Mouse (Mus musculus) spleen, postnatal 14 days (tissue): ENCODE measurements around the gene Arl5b.
A peak's percentile ranks its signal among the peaks of the same experiment; 100 is the strongest.

Source experiments
- DNase-seq, 2 experiments: peaks; one replicate each; pipeline ENCODE4 v3.0.0; 2021 to 2022; ENCODE audit warnings: low spot score in 2 of 2

The Arl5b gene

GRCm38 (mm10) chr2:15049117-15049873, at the start of gene Arl5b:
Gene Arl5b (plus strand): TSS chr2:15049395.
- DNase-seq: peak; percentile 67 to 80

DNA sequence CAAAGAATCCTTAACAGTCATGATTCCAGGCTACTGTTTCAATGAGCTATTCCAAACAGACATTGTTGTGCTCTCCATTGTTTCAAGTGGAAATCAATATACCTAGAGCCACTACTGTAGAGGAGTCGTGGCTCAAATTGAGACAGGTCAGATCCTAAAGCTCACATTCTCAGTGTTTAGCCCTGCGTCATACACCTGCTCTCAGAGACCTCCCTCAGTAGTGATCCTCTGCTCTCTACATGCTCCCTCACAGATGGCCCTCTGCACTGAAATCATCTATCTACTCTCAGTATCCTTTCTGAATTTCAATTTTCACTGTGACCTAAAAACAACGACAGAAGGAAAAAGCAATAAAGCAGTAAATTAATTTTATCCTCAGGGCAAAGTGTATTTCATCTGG, 41.7 kb upstream of the Arl5b start:
- no peak for DNase-seq

DNA sequence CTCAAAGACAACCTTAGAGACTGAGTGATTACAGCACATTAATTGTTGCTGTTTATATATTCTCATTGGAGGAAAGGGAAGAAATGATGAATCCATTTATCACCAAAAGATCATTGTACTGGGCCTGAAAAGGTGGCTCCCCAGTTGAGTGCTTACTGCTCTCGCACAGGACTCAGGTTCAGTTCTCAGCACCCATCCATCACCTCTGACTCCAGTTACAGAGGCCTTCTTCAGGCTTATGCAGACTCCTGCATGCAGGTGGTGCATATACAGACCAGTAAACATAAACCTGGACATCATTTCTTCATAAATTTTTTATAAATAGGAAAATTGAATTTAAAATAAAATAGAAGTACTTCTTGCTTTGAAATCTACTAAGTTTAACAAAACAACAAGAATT, 41.1 kb upstream of the Arl5b start:
- DNase-seq: no peak

- no peak for DNase-seq
Measured at GRCm38 (mm10) chr2:15026817-15027216, 22.4 kb upstream of the Arl5b start.

DNA sequence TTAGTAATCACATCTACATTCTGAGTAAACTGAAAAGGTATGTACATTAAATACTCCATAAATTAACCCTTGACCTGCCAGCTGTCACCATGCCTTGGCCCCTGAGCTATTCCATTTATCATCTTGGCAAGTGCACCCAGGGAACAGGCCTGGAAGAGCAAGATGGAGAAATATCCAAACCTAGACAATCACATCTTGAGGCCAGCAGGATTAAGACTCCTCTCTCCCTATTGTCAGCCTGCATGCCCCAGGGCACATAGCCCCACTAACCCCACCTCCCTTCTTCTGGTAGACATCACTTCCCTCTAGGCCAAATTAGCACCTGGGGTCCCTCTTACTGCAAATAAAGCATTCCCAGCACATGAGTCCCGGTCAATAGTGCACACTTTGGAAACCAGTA, 21.4 kb upstream of the Arl5b start:
- no peak for DNase-seq

DNA sequence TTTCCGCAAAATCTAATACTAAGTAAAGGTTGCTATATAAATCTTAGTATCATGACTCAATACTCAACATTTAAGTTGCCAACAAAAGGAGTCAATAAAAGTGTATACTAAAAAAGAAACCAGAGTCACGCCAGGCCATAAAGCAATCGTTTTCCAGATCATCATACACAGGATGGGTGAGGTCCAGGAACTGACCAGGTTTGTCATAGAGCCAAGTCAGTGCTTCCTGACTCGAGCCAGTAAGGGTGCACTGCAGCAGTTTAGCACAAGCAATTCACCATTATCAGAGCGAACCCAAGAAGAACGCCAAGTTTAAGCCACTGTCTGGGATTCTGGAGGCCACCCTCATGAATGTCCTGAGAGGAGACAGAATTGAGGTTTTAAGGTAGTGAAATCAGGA, 10.5 kb upstream of the Arl5b start:
- no peak for DNase-seq

- DNase-seq: no peak
Measured at GRCm38 (mm10) chr2:15040326-15040725, 8.9 kb upstream of the Arl5b start.

DNA sequence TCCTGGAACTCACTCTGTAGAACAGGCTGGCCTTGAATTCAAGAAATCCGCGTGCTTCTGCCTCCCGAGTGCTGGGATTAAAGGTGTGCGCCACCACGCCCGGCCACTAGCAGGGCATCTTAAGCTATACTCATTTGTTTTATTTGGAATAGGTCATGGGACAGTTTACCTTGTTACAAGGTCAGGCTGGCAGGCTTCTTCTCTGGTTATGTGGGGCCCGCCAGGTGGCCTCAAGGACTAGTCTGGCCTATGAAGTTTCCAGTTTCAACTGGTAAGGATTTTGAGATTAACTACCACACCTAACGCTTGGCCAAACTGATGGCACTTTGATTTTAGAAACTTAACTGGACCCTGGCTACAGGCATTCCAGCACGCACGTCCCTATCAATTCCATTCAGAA, 5.3 kb downstream of the Arl5b start:
- DNase-seq: no peak

DNA sequence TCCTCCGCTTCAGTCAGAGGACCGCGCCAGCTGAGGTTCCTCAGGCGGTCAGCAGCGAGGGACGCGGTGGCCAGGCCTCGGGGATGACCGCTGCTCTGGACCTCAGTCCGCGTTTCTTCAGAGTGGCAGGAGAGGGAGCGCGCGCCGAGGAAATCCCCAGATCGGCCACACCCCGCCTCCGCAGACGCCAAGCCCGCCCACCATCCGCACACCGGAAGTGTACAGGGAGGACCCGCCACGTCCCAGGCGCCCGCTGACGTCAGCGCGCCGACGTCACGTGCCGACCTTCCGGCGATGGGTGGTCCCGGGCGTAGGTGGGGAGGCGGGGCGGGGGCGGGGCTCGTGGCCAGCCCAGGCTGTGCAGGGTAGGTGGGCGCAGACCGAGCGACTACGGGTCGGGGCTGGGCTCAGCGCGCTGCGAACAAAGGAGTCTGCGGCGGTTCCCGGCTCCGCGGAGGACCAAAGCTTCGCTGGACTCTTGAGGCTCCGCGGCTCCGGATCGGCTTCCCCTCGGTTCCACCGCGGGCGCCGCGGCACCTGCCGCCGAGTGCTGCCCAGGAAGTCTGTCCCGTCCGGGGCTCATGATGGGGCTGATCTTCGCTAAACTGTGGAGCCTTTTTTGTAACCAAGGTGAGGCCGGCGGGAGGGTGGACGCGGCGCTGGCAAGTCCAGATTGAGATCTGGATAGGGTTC, 5.9 kb downstream of the Arl5b start, which contains the start of gene Nsun6:
Gene Nsun6, minus strand, starts transcription at position 125 of the 693 bp plus-strand sequence.
- peak; percentile 88 to 93 for DNase-seq

DNA sequence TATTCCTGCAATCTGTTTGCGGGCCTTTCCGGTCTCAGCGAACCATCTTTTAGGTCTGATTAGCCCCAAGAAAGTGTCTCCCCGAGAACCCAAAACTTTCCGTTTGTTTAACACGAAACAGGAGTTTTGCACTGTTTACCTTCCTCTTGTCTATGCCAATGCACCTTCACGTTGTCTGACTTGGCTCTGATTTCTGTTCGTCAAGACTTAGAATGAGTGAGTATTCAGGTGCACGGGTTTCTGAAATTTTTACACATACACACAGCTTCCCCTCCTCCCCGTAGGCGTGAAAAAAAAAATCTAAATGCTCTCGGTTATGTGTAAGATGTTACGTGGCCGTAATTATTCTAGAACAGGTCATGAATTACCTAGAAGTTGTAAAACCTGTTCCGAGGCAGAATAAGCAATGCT, 6.6 kb downstream of the Arl5b start:
- DNase-seq: no peak

- DNase-seq: no peak
Measured at GRCm38 (mm10) chr2:15058227-15058626, 9.0 kb downstream of the Arl5b start.

DNA sequence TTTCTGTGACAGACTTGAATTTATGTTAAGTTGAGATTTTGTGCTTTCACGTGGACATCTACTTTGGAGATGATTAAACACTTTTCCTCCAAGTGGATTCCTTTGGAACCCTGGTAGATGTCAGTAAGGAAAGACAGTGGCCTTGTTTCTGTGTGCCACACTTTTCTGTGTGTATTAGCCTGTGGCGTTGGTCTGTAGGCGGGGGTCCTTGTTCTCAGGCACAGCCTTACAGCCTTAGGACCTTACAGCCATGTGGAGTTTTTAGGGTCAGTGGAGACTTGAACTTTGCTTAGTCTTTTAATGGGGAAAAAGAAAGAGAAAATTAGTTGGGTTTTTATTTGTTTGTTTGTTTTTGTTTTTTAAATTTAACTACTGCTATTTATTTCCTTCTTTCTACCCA, 11.7 kb downstream of the Arl5b start:
- no peak for DNase-seq

GRCm38 (mm10) chr2:15063815-15064214, 14.6 kb downstream of the Arl5b start:
- DNase-seq: no peak

GRCm38 (mm10) chr2:15064380-15065269, 15.4 kb downstream of the Arl5b start:
- no peak for DNase-seq

GRCm38 (mm10) chr2:15065447-15065846, 16.3 kb downstream of the Arl5b start:
- DNase-seq: no peak

GRCm38 (mm10) chr2:15067091-15067490, 17.9 kb downstream of the Arl5b start:
- DNase-seq: no peak

- DNase-seq: no peak
Measured at GRCm38 (mm10) chr2:15083702-15084101, 34.5 kb downstream of the Arl5b start.

GRCm38 (mm10) chr2:15087308-15087707, 38.1 kb downstream of the Arl5b start:
- DNase-seq: no peak

DNA sequence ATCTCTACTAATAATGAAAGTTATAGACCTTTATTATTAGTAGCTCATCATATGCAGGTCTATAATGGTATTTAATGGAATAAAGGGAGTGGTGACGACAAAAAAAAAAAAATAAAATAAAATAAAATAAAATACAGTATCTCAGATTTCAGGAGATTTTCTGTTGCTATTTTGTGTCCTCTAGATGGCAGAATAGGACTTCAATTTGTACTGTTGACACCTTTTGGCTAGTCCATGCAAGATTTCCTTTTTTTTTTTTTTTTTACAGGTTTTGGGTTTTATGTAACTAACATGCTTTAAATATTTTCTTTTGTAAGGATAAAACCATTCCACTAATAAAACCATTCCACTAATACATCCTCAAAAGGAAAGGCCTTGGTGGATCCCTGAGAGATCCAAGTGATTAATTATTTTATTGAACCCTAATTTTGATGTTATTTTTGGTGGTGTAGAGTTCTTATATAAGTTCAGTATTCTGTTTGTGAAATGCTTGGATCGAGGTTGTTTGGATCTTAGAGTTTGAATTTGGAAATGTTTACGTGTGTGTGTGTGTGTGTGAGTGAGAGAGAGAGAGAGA, 47.4 kb downstream of the Arl5b start:
- no peak for DNase-seq

DNA sequence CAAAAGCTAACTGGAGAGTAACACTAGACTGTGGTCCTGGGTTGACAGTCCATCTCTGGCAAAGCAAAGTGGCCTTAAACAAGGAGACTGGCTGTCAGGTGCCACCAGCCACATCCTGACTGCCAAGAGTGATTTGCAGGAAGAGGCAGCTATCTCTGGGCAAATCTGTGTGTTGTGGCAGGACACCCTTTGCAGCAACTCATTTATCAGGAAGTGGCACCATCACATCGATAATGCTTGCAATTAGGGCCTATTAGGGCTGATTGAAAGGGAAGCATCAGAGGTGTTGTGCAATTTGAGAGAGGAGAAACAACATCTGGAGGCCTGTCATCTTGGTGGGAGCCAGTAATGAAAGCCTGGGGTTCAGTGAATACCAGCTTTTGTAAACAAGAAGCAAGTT, 55.2 kb downstream of the Arl5b start:
- no peak for DNase-seq

DNA sequence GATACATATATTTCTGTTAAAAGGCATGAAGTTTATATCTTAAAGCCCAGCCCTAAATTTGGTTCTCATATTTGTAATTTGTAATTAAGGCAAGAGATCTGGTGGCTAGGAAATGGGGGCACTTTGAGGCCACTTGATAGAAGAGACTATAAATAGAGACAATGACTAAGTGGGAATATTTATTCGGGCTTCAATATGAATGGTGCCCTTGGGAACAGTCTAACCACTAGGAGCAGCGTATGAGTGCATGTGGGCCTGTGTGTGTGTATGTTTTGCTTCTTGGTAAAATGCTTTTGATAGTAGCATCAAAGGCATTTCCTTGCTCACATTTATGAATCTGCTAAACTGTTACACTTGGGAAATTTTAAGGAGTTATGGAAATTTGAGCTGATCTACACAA, 62.1 kb downstream of the Arl5b start:
- DNase-seq: no peak
